In genomic region chr11:107464141-107464540, GRCm38 (mm10) we compare ENCODE assay signal across 12 mouse cellular contexts. TPM values are rescaled to one million over a fixed set of nuclear protein-coding genes. Genes with fewer than 3 reads are reported as not detected.
A peak's percentile ranks its signal among the peaks of the same experiment; 100 is the strongest.
DNase-seq lines count a peak whose midpoint lies in the region; ATAC-seq and TF ChIP-seq lines count a peak whose summit lies in the region.
"Had no signal": no experiment of that assay in that cellular context is flagged by ENCODE, and none has a peak within 500 bp of the region (broad histone marks: within the 10 kb centered on the region; RNA-seq: fewer than 3 reads in every experiment).

No protein-coding gene starts in this region.

- no peak for TF ChIP-seq CTCF in kidney, adult 2 months (conservative IDR thresholded peaks at IDR 0.05; ENCODE audit: insufficient read depth, insufficient read length, low read depth, low read length)

- no peak overlapping the region for H3K4me2 ChIP-seq in lung, embryonic 16.5 days (ENCODE audit: low read depth, low read length)
- H3K4me2 ChIP-seq: heart, embryonic 13.5 days; midbrain, embryonic 12.5 days had no signal

- intact Hi-C loops in left cerebral cortex, postnatal 25 days (cut with DNase I): no loop called here

- TF ChIP-seq POLR2A in kidney, adult 2 months (IDR thresholded peaks at IDR 0.05; ENCODE audit: low read depth, low read length): no peak

- no peaks in the 10 kb centered on the region; the same call in 1 of the 2 replicates for H3K9me3 ChIP-seq in lung, embryonic 16.5 days (ENCODE audit: control insufficient read depth, low read length)
- H3K9me3 ChIP-seq: heart, embryonic 13.5 days; midbrain, embryonic 12.5 days had no signal

- peaks cover 21% of the 10 kb centered on the region; the same call in 1 of the 2 replicates for H3K4me1 ChIP-seq in kidney, adult 2 months (ENCODE audit: control insufficient read depth, insufficient read depth, low read length)
- peaks cover 24% of the 10 kb centered on the region for H3K4me1 ChIP-seq in lung, embryonic 16.5 days (replicated peaks; ENCODE audit: control insufficient read depth, insufficient read depth, low read length)

- 52% methylated on average over 6 of the region's 6 CpGs for WGBS in kidney, adult 2 months
- 57% methylated on average over 6 of the region's 6 CpGs for WGBS in lung, embryonic 16.5 days

- DNase-seq in kidney, adult 2 months: peak; percentile 70
- DNase-seq in kidney, adult 18-20 months: no peak
- peak; percentile 62 for DNase-seq in CD4-positive helper T cell, adult 2 months (ENCODE audit: low read depth, low spot score)
- peak; percentile 47 for DNase-seq in MN1 (ENCODE audit: low spot score)
- DNase-seq in adrenal gland, adult 8-10 months: no peak
- no peak for DNase-seq in left cerebral cortex, postnatal 25 days (ENCODE audit: low spot score in 2 of 2)
- DNase-seq: liver had no signal

- peak overlapping the region; percentile 18; the same call in 1 of the 2 replicates for H3K27ac ChIP-seq in kidney, adult 2 months (ENCODE audit: insufficient read depth, low read depth, low read length)
- no peak overlapping the region for H3K27ac ChIP-seq in lung, embryonic 16.5 days (ENCODE audit: low read length)
- H3K27ac ChIP-seq: heart, embryonic 13.5 days; midbrain, embryonic 12.5 days had no signal

- 0 out of 2 replicates have a peak, but pooled peaks have one; percentile 29 for ATAC-seq in lung, embryonic 16.5 days (ENCODE audit: low read depth)
- ATAC-seq in erythroid progenitor cell, adult 5-6 weeks (replicated peaks; ENCODE audit: low FRiP score, poor library complexity, severe bottlenecking): no peak

- H3K36me3 ChIP-seq in kidney, adult 2 months (ENCODE audit: control insufficient read depth, insufficient read depth, low read length): no peaks in the 10 kb centered on the region
- H3K36me3 ChIP-seq in lung, embryonic 16.5 days (ENCODE audit: control insufficient read depth, insufficient read depth, low read length): no peaks in the 10 kb centered on the region
- H3K36me3 ChIP-seq: heart, embryonic 13.5 days; midbrain, embryonic 12.5 days had no signal

- H3K9ac ChIP-seq in lung, embryonic 16.5 days (ENCODE audit: low read length): no peak overlapping the region
- H3K9ac ChIP-seq: heart, embryonic 13.5 days; midbrain, embryonic 12.5 days had no signal

- no peak overlapping the region for H3K4me3 ChIP-seq in kidney, adult 2 months (ENCODE audit: insufficient read depth, low read depth, low read length)
- no peak overlapping the region for H3K4me3 ChIP-seq in lung, embryonic 16.5 days (ENCODE audit: low read length)
- H3K4me3 ChIP-seq: erythroblast, embryonic 14.5 days; heart, embryonic 13.5 days; midbrain, embryonic 12.5 days had no signal

- no peaks in the 10 kb centered on the region for H3K27me3 ChIP-seq in kidney, adult 2 months (replicated peaks; ENCODE audit: control insufficient read depth, insufficient read depth, low read length)
- H3K27me3 ChIP-seq in lung, embryonic 16.5 days (ENCODE audit: control insufficient read depth, insufficient read depth, low read depth, low read length): no peaks in the 10 kb centered on the region
- H3K27me3 ChIP-seq: heart, embryonic 13.5 days; midbrain, embryonic 12.5 days had no signal

RNA-seq across cellular contexts. Expression of gene Pitpnc1, which starts 6.4 kb away (rescaled TPM):
- polyA plus RNA-seq in kidney, adult 2 months (2012; rRNA removed): 15.0 and 18.5 TPM in 2 replicates
- polyA plus RNA-seq in lung, embryonic 16.5 days (2015; fragmentation: Nextera tagmentation; extraction: Ambion mirVana): 16.2 and 16.8 TPM in 2 replicates
- 27.4 and 35.2 TPM in 2 replicates for total RNA-seq in erythroid progenitor cell, adult 5-6 weeks (2015; ENCODE audit: low replicate concordance)
- total RNA-seq in erythroid progenitor cell, adult 5-6 weeks (2017; ENCODE audit: low replicate concordance): 14.7 and 21.9 TPM in 2 replicates
- total RNA-seq in adrenal gland, adult 8-10 months (2022): 10 to 100 TPM in 3 of 4 experiments, 1 to 10 TPM in 1; 9.5 to 13.2 (median 12.1) TPM
- 10 to 100 TPM; 50.8 to 51.2 TPM for total RNA-seq in left cerebral cortex, postnatal 25 days (2021)

RNA-seq across cellular contexts. Expression of gene Psmd12, which starts 15.1 kb away (rescaled TPM):
- polyA plus RNA-seq in kidney, adult 2 months (2012; rRNA removed): 15.1 and 19.9 TPM in 2 replicates
- 152 and 157 TPM in 2 replicates for polyA plus RNA-seq in lung, embryonic 16.5 days (2015; fragmentation: Nextera tagmentation; extraction: Ambion mirVana)
- total RNA-seq in erythroid progenitor cell, adult 5-6 weeks (2015; ENCODE audit: low replicate concordance): 34.0 and 44.0 TPM in 2 replicates
- 74.1 and 85.4 TPM in 2 replicates for total RNA-seq in erythroid progenitor cell, adult 5-6 weeks (2017; ENCODE audit: low replicate concordance)
- 100 to 1,000 TPM in 1 of 4 experiments, 10 to 100 TPM in 3; 76.5 to 101 (median 86.8) TPM for total RNA-seq in adrenal gland, adult 8-10 months (2022)
- total RNA-seq in left cerebral cortex, postnatal 25 days (2021): 10 to 100 TPM; 69.2 to 73.1 TPM

Comparison
In these comparisons a context has a peak if more than half of its experiments do, and no peak if none do; other contexts are left out.
1. DNase-seq: peak in kidney, adult 2 months (single experiment), CD4-positive helper T cell, adult 2 months (single experiment) and MN1 (single experiment); none in kidney, adult 18-20 months (single experiment), adrenal gland, adult 8-10 months (single experiment) and left cerebral cortex, postnatal 25 days (0 of 2).